Mouse (Mus musculus): ENCODE results near the gene Ndufaf5. TPM values are rescaled to one million over a fixed set of nuclear protein-coding genes. Genes with fewer than 3 reads are reported as not detected.

Ndufaf5 gene
- total RNA-seq, 4 experiments from 2014 or later: 36.5 to 45.3 (median 40.5) TPM

Other genes starting within 250 kb of the Ndufaf5 start
- gene Tasp1, start 103.8 kb upstream of the Ndufaf5 start, total RNA-seq (2022): 1 to 10 TPM; 5.1 to 6.2 (median 5.4) TPM
- not detected for gene Gm17374, start 18.6 kb upstream of the Ndufaf5 start, total RNA-seq (2022)
- gene Esf1, start 85 bp upstream of the Ndufaf5 start, total RNA-seq (2022): 10 to 100 TPM; 10.1 to 12.1 (median 11.2) TPM
- under 1 TPM in 2 of 4 experiments, not detected in 2; 0.13 to 0.31 TPM for gene Sel1l2, start 219.1 kb downstream of the Ndufaf5 start, total RNA-seq (2022)
- 10 to 100 TPM; 16.2 to 21.8 (median 19.1) TPM for gene Macrod2, start 224.7 kb downstream of the Ndufaf5 start, total RNA-seq (2022)

All from gastrocnemius, adult 8-10 months (tissue).